Mouse (Mus musculus) left cerebral cortex, adult 9 months (tissue): ENCODE data around the gene Myocos.
A peak's percentile ranks its signal among the peaks of the same experiment; 100 is the strongest.
"Not testable (repeated sequence)": the region's sequence is repeated elsewhere in the genome, so short reads cannot be mapped to it uniquely, and the experiment has no call there.

Experiments used
- DNase-seq, 2 experiments: peaks; one replicate each; pipeline ENCODE4 v3.0.0; 2022; ENCODE audit warnings: low spot score in 2 of 2

Myocos gene

DNA sequence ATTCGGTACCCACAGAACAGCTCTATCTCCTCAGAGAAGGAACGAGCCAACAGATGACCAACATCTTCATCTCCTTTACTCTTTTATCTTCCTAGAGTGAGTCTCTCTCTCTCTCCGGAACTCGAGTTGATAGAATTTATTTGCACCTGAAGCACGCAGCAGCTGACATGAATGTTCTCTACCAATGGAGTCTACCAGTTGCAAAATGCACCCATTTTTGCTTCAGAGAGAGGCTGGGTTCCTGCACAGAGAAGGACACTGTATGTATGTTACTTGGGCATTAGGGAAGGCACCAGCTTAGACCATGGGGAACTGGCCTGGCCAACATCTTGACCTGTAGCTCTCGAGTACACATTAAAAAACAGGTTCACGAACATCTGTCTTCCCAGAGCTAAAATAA lies at the start of gene Myocos:
Myocos (minus strand) TSS at position 101 of the 400 bp plus-strand sequence.
- DNase-seq = no peak

DNA sequence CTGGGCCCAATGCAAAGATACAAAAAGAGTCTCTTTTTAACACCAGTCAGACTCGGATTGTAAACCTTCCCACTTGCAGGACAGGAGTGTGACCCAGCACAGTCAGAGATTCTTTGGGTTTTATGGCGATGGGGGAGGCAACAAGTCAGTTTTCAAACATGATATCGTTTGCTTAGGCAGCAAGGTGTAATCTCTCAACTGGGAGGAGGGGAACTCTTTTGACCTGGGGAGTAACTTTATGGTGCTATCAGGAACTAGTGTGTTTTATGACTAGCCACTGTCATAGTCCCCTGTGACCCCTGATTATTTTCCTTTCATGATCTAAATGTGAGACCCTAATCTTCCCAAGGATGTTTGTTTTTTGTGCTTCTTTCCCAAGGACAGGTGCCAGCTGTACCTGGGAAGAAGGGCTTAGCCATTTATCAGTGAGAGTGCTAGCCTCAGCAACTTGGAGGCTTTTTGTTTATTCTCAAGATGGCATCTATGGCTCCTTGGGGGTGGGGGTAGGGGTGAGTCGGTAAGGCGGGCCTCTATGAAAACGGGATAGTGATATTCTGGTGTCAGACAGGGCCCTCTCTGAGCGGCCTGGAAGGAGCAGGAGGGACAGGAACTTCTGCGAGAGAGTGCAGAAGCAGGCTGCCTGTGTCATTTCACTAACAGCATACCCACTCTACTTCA lies 42.5 kb upstream of the Myocos start:
- no peak for DNase-seq

DNA sequence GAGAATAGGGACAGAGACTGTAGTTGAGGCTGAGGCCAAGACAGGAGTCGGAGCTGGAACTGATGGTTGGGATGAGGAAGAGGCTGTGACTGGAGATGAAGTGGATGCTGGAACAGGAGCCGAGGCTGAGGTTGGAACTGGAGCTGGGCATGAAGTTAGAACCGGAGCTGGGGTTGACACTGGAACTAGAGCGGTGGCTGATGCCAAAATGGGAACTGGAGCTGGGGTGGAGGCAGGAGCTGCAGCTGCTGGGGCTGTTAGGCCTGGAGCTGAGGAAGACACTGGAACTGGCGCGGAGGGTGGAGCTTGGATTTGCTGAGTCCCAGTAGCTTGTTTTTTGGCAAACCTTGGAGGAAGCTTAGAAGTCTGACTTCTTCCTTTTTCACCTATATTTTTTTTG lies 39.8 kb upstream of the Myocos start:
- DNase-seq = no peak

GRCm38 (mm10) chr1:162693721-162694120 lies 35.7 kb upstream of the Myocos start:
- no peak for DNase-seq

DNA sequence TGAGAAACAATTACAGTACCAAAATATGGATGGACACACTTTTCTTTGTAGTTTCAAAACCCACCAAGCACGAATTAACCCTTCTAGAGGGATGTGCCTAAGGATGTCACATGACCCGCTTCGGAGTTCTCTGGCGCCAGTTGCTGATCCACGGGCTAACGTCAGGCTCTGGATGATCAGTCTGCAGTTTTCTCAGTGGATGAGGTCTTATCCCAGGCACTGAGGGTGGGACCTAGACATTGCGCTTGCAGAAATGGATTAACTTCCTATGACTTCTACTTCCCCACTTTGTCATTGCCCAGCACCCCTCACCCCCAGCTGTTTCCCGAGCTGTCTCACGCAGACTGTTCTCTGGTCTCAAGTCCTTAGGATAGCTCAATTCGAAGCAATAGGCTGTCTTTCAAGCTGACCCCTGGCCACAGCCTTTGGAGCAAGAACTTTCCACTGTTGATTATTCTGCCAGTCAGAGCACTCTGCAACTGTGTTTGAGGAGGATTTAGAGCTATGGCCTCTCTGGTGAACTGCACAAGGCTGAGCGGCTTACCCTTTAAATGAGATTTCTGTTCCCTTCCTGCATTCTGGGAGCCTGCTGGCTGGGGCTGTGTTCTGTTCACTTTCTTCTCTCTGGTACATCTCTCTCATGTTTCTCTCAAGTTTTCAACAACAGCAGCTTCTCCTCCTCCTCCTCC lies 7.6 kb upstream of the Myocos start:
- DNase-seq = no peak

DNA sequence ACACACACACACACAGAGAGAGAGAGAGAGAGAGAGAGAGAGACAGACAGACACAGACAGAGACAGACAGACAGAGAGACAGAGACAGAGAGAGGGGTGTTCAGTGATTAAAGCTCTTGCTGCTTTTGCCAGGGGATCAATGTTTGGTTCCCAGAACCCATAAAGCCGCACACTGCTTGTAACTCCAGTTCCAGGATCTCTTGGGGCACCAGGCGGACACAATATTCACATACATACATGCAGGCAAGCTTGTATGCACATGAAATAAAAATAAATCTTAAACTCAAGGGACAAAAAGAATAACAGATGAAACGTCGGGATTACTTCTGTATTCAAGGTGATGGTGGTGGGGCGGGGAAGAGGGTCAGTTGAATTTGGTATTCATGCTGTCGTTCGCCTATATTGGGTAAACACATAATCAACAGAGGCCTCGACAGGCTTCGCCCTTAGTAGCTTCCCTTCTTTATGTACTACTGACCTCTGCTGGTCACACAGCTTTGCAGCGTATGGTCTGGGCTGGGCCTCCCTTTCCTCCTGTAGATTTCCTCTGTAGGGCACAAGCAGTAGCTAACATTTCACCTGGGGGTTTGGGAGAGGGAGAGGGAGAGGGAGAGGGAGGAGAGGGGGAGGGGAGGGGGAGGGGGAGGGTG lies 6.9 kb upstream of the Myocos start:
- peak; percentile 26 to 79 for DNase-seq

DNA sequence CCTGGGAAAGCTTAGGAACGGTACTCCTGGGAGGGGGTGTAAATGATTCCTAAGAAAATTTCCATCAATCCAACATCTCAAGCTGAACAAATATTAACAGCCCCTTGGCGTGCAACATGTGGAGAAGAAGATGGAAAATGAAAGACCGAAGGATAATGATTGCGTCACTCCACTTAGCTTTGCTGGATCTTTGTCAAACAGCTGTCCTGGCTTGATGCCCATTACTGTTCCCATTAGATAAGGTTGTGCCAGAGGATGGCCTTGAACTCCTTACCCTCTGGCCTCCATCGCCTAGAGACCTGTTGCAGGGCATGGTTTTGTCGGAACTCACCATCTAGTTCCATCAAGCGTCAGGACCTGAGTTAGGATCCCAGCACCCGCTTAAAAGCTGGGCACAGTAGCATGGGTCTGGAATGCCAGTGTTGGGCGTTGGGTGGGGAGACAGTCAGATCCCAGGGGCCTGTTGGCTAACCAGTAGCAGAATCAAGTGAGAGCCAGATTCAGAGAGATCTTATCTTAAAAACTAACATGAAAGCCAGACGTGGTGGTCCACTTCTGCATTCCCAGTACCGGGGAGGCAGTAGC lies 2.3 kb upstream of the Myocos start:
- no peak for DNase-seq

DNA sequence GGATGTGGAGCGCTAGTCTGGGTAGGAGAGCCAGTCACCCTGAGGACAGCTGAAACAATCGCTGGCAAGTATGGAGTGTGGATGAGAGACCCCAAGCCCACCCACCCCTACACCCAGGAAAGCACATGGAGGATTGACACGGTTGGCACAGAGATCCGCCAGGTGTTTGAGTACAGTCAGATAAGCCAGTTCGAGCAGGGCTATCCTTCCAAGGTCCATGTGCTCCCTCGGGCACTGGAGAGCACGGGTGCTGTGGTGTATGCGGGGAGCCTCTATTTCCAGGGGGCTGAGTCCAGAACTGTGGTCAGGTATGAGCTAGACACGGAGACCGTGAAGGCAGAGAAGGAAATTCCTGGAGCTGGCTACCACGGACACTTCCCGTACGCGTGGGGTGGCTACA lies 9.6 kb downstream of the Myocos start:
- DNase-seq = no peak

DNA sequence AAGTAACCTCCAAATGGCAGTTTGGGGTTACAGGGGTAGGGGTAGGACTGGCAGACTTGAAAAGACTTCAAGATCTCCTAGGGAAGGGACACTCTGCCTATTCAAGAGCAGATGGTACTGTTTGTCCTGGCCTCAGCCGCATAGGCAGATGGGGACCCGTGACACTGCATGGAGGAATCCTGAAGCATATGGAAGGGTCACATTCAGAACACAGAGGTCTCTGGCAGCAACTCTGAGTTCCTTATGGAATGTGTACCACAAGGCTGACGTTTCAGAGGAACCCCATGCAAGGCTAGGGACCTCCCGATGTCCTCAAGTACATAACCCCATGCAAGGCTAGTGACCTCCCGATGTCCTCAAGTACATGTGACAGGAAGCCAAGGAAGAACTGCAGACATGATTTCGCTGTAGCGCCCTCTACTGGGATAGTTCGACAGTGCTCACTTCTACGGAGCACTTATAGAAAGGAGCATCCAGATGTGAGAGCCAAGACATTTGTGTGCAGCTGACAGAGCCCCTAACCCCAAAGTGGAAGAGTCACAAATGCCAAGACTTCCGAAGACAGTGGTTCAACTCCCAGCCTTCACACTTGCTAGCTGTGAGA lies 11.8 kb downstream of the Myocos start:
- no peak for DNase-seq

- peak; percentile 13 to 69 for DNase-seq
These were observed 14.3 kb downstream of the Myocos start for GRCm38 (mm10) chr1:162643752-162644151.

- DNase-seq = no peak
These were observed 15.4 kb downstream of the Myocos start for GRCm38 (mm10) chr1:162642591-162642990.

- DNase-seq = no peak
These were observed 18.2 kb downstream of the Myocos start for GRCm38 (mm10) chr1:162639861-162640260.

DNA sequence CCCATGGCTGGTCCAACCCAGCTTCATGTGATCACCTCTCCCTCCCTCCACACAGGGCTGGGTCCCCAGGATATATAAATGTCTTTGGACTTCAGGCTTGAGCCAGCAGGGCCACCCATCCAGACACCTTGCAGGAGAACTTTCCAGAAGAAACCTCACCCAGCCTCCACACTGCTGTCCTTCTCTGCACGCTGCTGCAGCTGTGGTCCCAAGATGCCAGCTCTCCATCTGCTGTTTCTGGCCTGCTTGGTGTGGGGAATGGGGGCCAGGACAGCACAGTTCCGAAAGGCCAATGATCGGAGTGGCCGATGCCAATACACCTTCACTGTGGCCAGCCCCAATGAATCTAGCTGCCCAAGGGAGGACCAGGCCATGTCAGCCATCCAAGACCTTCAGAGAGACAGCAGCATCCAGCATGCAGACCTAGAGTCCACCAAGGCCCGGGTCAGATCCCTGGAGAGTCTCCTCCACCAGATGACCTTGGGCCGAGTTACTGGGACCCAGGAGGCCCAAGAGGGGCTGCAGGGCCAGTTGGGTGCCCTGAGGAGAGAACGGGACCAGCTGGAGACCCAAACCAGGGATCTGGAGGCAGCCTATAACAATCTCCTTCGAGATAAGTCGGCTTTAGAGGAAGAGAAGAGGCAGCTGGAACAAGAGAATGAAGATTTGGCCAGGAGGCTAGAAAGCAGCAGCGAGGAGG lies 18.8 kb downstream of the Myocos start, which contains the start of gene Myoc:
Myoc (plus strand) TSS at position 105 of the 700 bp plus-strand sequence.
- DNase-seq = no peak

GRCm38 (mm10) chr1:162638535-162638934 lies 19.5 kb downstream of the Myocos start:
- no peak for DNase-seq

DNA sequence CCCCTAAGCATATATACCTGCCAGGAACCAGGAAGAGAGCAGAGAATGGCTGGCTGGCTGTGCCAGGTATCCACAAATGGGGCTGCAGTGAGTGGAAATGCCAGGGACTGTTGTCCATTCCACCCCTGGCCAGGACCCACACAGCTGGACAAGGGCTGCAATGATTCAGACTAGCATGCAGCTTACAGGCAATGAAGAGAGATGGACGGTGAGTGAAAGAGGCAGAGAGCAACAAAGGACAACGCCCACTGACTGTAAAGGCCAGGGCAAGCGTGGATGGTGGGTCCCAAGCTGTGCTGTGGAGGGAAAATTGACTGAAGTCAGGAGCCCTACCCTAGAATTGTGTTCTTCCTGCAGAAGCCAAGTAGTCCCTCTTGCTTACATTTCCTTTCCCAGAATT lies 21.5 kb downstream of the Myocos start:
- no peak for DNase-seq

- not testable (repeated sequence) for DNase-seq
These were observed 22.6 kb downstream of the Myocos start for GRCm38 (mm10) chr1:162635291-162635931.

DNA sequence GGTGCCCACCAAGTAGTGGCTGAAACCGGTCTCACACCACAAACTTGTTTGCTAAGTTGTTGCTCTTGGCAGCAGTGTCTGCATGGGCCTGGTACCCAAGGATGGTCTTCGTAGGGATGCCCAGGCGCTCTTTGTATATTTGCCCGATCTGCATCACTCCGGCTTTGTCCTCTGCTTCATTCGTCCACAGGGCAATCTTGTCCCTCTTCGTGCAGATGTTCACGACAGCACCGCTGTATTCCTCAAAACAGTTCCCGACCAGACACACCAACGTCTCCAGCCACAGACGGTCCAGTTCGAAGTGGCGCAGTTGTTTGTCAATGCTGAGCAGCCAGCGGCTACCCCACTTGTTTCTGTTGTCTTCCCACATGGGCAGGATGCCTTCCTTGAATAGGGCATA lies 29.7 kb downstream of the Myocos start:
- not testable (repeated sequence) for DNase-seq

DNA sequence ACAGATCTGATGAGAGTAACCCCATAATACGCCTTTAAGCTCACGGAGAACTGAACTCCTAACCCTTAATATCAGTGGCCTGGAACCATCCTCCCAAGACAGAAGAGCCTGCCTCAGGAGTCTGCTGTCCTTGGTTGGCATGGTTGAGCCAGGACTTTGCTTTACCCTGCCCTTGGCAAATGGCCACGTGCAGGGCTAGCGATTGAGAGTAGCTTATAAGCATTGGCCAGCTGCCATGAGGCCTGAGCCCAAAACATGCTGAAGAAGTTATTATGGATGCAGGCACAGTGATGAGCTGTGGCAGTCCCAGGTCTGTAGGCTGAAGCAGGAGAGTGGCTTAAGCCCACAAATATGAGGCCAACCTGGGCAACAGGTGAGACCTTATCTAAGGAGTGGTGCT lies 30.2 kb downstream of the Myocos start:
- not testable (repeated sequence) for DNase-seq

- DNase-seq = no peak
These were observed 32.8 kb downstream of the Myocos start for GRCm38 (mm10) chr1:162625229-162625628.

GRCm38 (mm10) chr1:162623895-162624294 lies 34.1 kb downstream of the Myocos start:
- no peak for DNase-seq

- no peak for DNase-seq
These were observed 37.5 kb downstream of the Myocos start for GRCm38 (mm10) chr1:162620487-162620886.
